Mouse (Mus musculus): ENCODE results near the gene Araf. TPM values are rescaled to one million over a fixed set of nuclear protein-coding genes. Genes with fewer than 3 reads are reported as not detected.

Gene Araf
- polyA plus RNA-seq, 1 experiment from 2014 or later, result 113 TPM

Small RNA genes lying within 50 kb of the gene (microRNA-seq; reads per million reads assigned to microRNA genes)
- not detected for gene Gm24824
- not detected for gene Mir5617

Other genes with a start within 250 kb of the Araf start
- 0.23 and 0.46 TPM in 2 replicates for gene Rgn, start 248.0 kb upstream of the Araf start, polyA plus RNA-seq (2016; fragmentation: Nextera tagmentation; extraction: Ambion mirVana)
- gene Rbm10, start 180.3 kb upstream of the Araf start, polyA plus RNA-seq (2016; fragmentation: Nextera tagmentation; extraction: Ambion mirVana), result 76.5 and 77.7 TPM in 2 replicates
- gene Ndufb11, start 180.2 kb upstream of the Araf start, polyA plus RNA-seq (2016; fragmentation: Nextera tagmentation; extraction: Ambion mirVana), result 207 and 208 TPM in 2 replicates
- 249 and 252 TPM in 2 replicates for gene Uba1, start 139.5 kb upstream of the Araf start, polyA plus RNA-seq (2016; fragmentation: Nextera tagmentation; extraction: Ambion mirVana)
- 139 and 145 TPM in 2 replicates for gene Cdk16, start 109.9 kb upstream of the Araf start, polyA plus RNA-seq (2016; fragmentation: Nextera tagmentation; extraction: Ambion mirVana)
- 68.4 and 68.6 TPM in 2 replicates for gene Usp11, start 93.9 kb upstream of the Araf start, polyA plus RNA-seq (2016; fragmentation: Nextera tagmentation; extraction: Ambion mirVana)
- gene Timp1, start 72.4 kb downstream of the Araf start, polyA plus RNA-seq (2016; fragmentation: Nextera tagmentation; extraction: Ambion mirVana), result 16.0 and 17.9 TPM in 2 replicates
- 2.3 and 2.5 TPM in 2 replicates for gene Syn1, start 123.2 kb downstream of the Araf start, polyA plus RNA-seq (2016; fragmentation: Nextera tagmentation; extraction: Ambion mirVana)
- 3.4 and 4.3 TPM in 2 replicates for gene Cfp, start 133.7 kb downstream of the Araf start, polyA plus RNA-seq (2016; fragmentation: Nextera tagmentation; extraction: Ambion mirVana)
- gene Elk1, start 152.8 kb downstream of the Araf start, polyA plus RNA-seq (2016; fragmentation: Nextera tagmentation; extraction: Ambion mirVana), result 18.0 and 18.8 TPM in 2 replicates
- gene Uxt, start 164.2 kb downstream of the Araf start, polyA plus RNA-seq (2016; fragmentation: Nextera tagmentation; extraction: Ambion mirVana), result 51.2 and 52.1 TPM in 2 replicates